Mouse (Mus musculus) adrenal gland, adult 2 months (tissue): Measurements from ENCODE around the gene Shd. TPM values are rescaled to one million over a fixed set of nuclear protein-coding genes. Genes with fewer than 3 reads are reported as not detected.

Experiments used
- DNase-seq: peaks from one replicate; pipeline ENCODE4 v3.0.0; 2021
- polyA plus RNA-seq: library from polyadenylated mRNA; depleted of rRNA; stranded (reverse); fragments of >200 nt; gene quantifications from 2 replicates; pipeline ENCODE4 v1.2.3, GENCODE M21; 2012; rRNA removed
- total RNA-seq, 2 experiments: library from RNA; stranded (reverse); gene quantifications; 2 replicates each; pipeline ENCODE4 v1.2.3; 2021

The Shd gene
- total and polyA plus RNA-seq, 3 experiments: 0.52 to 3.2 (median 1.2) TPM

DNA sequence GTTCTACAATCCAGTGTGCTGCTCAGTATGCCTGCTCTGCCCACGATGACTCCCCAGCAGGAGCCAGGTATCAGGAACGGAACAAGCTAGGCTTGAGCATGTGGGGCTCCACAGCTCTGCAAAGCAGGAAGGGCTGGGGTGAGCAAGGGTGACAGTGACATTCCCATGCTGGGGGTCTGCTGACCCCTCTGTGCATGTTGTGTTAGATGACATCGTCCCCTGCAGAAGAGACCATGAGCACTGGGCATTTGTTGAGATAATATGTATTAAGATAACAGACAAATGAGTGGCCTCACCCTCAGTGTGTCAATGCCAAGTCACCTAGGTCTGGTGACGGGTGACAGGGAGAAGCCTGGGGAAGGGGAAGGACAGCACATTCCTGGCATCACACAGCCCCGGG is 54.7 kb downstream of the Shd start:
- no peak for DNase-seq

Other genes with a start within 250 kb of the Shd start
- gene Adgre4, start 220.5 kb upstream of the Shd start, total RNA-seq: under 1 TPM; 0.37 to 0.59 TPM
- 0.15 and 0.22 TPM in 2 replicates for gene Adgre4, start 220.5 kb upstream of the Shd start, polyA plus RNA-seq
- 1 to 10 TPM; 5.3 to 6.4 TPM for gene Zfp119a, start 91.5 kb upstream of the Shd start, total RNA-seq
- gene Zfp119a, start 91.5 kb upstream of the Shd start, polyA plus RNA-seq: not detected in 2 replicates
- gene Zfp959, start 78.4 kb upstream of the Shd start, total RNA-seq: 1 to 10 TPM; 5.2 to 5.6 TPM
- gene Zfp959, start 78.4 kb upstream of the Shd start, polyA plus RNA-seq: 0.20 and 0.28 TPM in 2 replicates
- gene Zfp119b, start 21.0 kb upstream of the Shd start, total RNA-seq: 1 to 10 TPM; 3.0 to 3.6 TPM
- gene Zfp119b, start 21.0 kb upstream of the Shd start, polyA plus RNA-seq: 0.07 TPM in 1 of 2 replicates, not detected in the other
- gene Ebi3, start 17.8 kb upstream of the Shd start, total RNA-seq: 1 to 10 TPM in 1 of 2 experiments, under 1 TPM in 1; 0.66 to 1.2 TPM
- gene Ebi3, start 17.8 kb upstream of the Shd start, polyA plus RNA-seq: 4.7 and 5.8 TPM in 2 replicates
- 10 to 100 TPM; 16.7 to 19.1 TPM for gene Yju2, start 11.4 kb upstream of the Shd start, total RNA-seq
- gene Yju2, start 11.4 kb upstream of the Shd start, polyA plus RNA-seq: 4.4 and 5.3 TPM in 2 replicates
- gene Fsd1, start 16.0 kb downstream of the Shd start, total RNA-seq: 1 to 10 TPM; 1.0 to 2.7 TPM
- gene Fsd1, start 16.0 kb downstream of the Shd start, polyA plus RNA-seq: 2.3 and 2.7 TPM in 2 replicates
- 1 to 10 TPM; 5.6 TPM for gene Stap2, start 35.1 kb downstream of the Shd start, total RNA-seq
- gene Stap2, start 35.1 kb downstream of the Shd start, polyA plus RNA-seq: 5.2 and 8.4 TPM in 2 replicates
- 10 to 100 TPM; 87.3 to 90.5 TPM for gene Mpnd, start 35.2 kb downstream of the Shd start, total RNA-seq
- 179 and 197 TPM in 2 replicates for gene Mpnd, start 35.2 kb downstream of the Shd start, polyA plus RNA-seq
- 10 to 100 TPM; 41.3 to 44.0 TPM for gene Sh3gl1, start 66.2 kb downstream of the Shd start, total RNA-seq
- gene Sh3gl1, start 66.2 kb downstream of the Shd start, polyA plus RNA-seq: 66.4 and 70.6 TPM in 2 replicates
- gene Chaf1a, start 70.0 kb downstream of the Shd start, total RNA-seq: 1 to 10 TPM; 1.6 to 2.5 TPM
- gene Chaf1a, start 70.0 kb downstream of the Shd start, polyA plus RNA-seq: 1.5 and 2.0 TPM in 2 replicates
- 10 to 100 TPM; 83.2 to 83.8 TPM for gene Ubxn6, start 104.6 kb downstream of the Shd start, total RNA-seq
- 67.8 and 91.2 TPM in 2 replicates for gene Ubxn6, start 104.6 kb downstream of the Shd start, polyA plus RNA-seq
- 10 to 100 TPM; 52.7 to 63.7 TPM for gene Hdgfl2, start 109.2 kb downstream of the Shd start, total RNA-seq
- gene Hdgfl2, start 109.2 kb downstream of the Shd start, polyA plus RNA-seq: 93.5 and 97.9 TPM in 2 replicates
- 100 to 1,000 TPM in 1 of 2 experiments, 10 to 100 TPM in 1; 92.6 to 121 TPM for gene Plin4, start 139.3 kb downstream of the Shd start, total RNA-seq
- 100 and 184 TPM in 2 replicates for gene Plin4, start 139.3 kb downstream of the Shd start, polyA plus RNA-seq
- 10 to 100 TPM; 59.5 to 71.9 TPM for gene Plin5, start 147.1 kb downstream of the Shd start, total RNA-seq
- gene Plin5, start 147.1 kb downstream of the Shd start, polyA plus RNA-seq: 42.9 and 91.7 TPM in 2 replicates
- 10 to 100 TPM; 23.9 to 45.5 TPM for gene Lrg1, start 151.5 kb downstream of the Shd start, total RNA-seq
- 134 and 212 TPM in 2 replicates for gene Lrg1, start 151.5 kb downstream of the Shd start, polyA plus RNA-seq
- 10 to 100 TPM in 1 of 2 experiments, 1 to 10 TPM in 1; 6.3 to 10.2 TPM for gene Sema6b, start 169.9 kb downstream of the Shd start, total RNA-seq
- gene Sema6b, start 169.9 kb downstream of the Shd start, polyA plus RNA-seq: 32.9 and 36.5 TPM in 2 replicates
- gene Tnfaip8l1, start 192.0 kb downstream of the Shd start, total RNA-seq: 1 to 10 TPM; 2.0 to 2.4 TPM
- gene Tnfaip8l1, start 192.0 kb downstream of the Shd start, polyA plus RNA-seq: 4.2 and 6.7 TPM in 2 replicates
- gene Mydgf, start 213.5 kb downstream of the Shd start, total RNA-seq: 10 to 100 TPM; 51.8 to 55.3 TPM
- 70.5 and 71.0 TPM in 2 replicates for gene Mydgf, start 213.5 kb downstream of the Shd start, polyA plus RNA-seq
- gene Dpp9, start 248.4 kb downstream of the Shd start, total RNA-seq: 10 to 100 TPM; 37.5 to 39.7 TPM
- 53.2 and 65.3 TPM in 2 replicates for gene Dpp9, start 248.4 kb downstream of the Shd start, polyA plus RNA-seq